Mouse (Mus musculus) cerebellum, adult 2 months (tissue): ENCODE results near the gene Serpina10.

Source experiments
- CTCF ChIP-seq: fragments of 200-500 bp; IDR thresholded peaks from 2 replicates; pipeline ENCODE4 v1.5.1; 2011; ENCODE audit warnings: low read depth, mild to moderate bottlenecking, control low read depth, low read length, moderate library complexity, borderline replicate concordance; ENCODE audit not compliant: insufficient read depth
- POLR2A ChIP-seq: fragments of 200-500 bp; IDR thresholded peaks from 2 replicates; pipeline ENCODE4 v1.6.1; 2011; ENCODE audit warnings: low read length, control low read depth, borderline replicate concordance; ENCODE audit not compliant: insufficient read depth

- TF ChIP-seq POLR2A (no peak), CTCF (no peak)
Measured at GRCm38 (mm10) chr12:103653836-103654235, 22.6 kb upstream of the Serpina10 start.
